Mouse (Mus musculus): ENCODE results near the gene Npw. TPM values are rescaled to one million over a fixed set of nuclear protein-coding genes. Genes with fewer than 3 reads are reported as not detected.

Gene Npw
- polyA plus RNA-seq, 1 experiment from 2014 or later = not detected

- Histone ChIP-seq H3K36me3 (replicated peaks; ENCODE audit: insufficient read depth, low read length) (peaks cover 6% of the 10 kb centered on the region), H3K9ac (replicated peaks) (no peak overlapping the region), H3K4me1 (ENCODE audit: insufficient read depth) (peaks cover 19% of the 10 kb centered on the region), H3K4me2 (ENCODE audit: low read depth, low read length) (no peak overlapping the region), H3K27me3 (ENCODE audit: insufficient read depth, low read length) (no peaks in the 10 kb centered on the region), H3K4me3 (ENCODE audit: low read depth, low read length) (no peak overlapping the region), H3K9me3 (ENCODE audit: low read length) (no peaks in the 10 kb centered on the region), H3K27ac (ENCODE audit: low read depth) (no peak overlapping the region)
- 63% methylated on average over 4 of the region's 4 CpGs for WGBS (ENCODE audit: insufficient replicate concordance)
- no peak for DNase-seq
- TF ChIP-seq CTCF (IDR thresholded peaks at IDR 0.05; ENCODE audit: low read depth) = no peak
- no peak for ATAC-seq
Observed at GRCm38 (mm10) chr17:24635024-24635423, 23.2 kb downstream of the Npw start.

- WGBS (ENCODE audit: insufficient replicate concordance) = 87% methylated on average over 11 of the region's 11 CpGs
- Histone ChIP-seq H3K4me3 (ENCODE audit: low read depth, low read length) (no peak overlapping the region), H3K27me3 (ENCODE audit: insufficient read depth, low read length) (no peaks in the 10 kb centered on the region), H3K9ac (replicated peaks) (0 out of 2 replicates have a peak overlapping the region, but pooled peaks have one; percentile 4), H3K9me3 (ENCODE audit: low read length) (no peaks in the 10 kb centered on the region), H3K4me1 (ENCODE audit: insufficient read depth) (peaks cover 19% of the 10 kb centered on the region), H3K36me3 (replicated peaks; ENCODE audit: insufficient read depth, low read length) (peaks cover 12% of the 10 kb centered on the region), H3K4me2 (ENCODE audit: low read depth, low read length) (no peak overlapping the region), H3K27ac (ENCODE audit: low read depth) (no peak overlapping the region)
- no peak for DNase-seq
- TF ChIP-seq CTCF (IDR thresholded peaks at IDR 0.05; ENCODE audit: low read depth) (no peak), EP300 (IDR thresholded peaks at IDR 0.05; ENCODE audit: low read depth) (no peak)
- no peak for ATAC-seq
Observed at GRCm38 (mm10) chr17:24633831-24634230, 24.4 kb downstream of the Npw start.

- H3K36me3 ChIP-seq (replicated peaks; ENCODE audit: insufficient read depth, low read length) = peaks cover 14% of the 10 kb centered on the region
- H3K4me2 ChIP-seq (ENCODE audit: low read depth, low read length) = peak overlapping the region; percentile 89
- no peaks in the 10 kb centered on the region for H3K27me3 ChIP-seq (ENCODE audit: insufficient read depth, low read length)
- H3K4me3 ChIP-seq (ENCODE audit: low read depth, low read length) = peak overlapping the region; percentile 62
- no peaks in the 10 kb centered on the region for H3K9me3 ChIP-seq (ENCODE audit: low read length)
- TF ChIP-seq EP300 (IDR thresholded peaks at IDR 0.05; ENCODE audit: low read depth) = no peak
- TF ChIP-seq CTCF (IDR thresholded peaks at IDR 0.05; ENCODE audit: low read depth) = no peak
- H3K27ac ChIP-seq (ENCODE audit: low read depth) = peak overlapping the region; percentile 73
- peaks cover 19% of the 10 kb centered on the region for H3K4me1 ChIP-seq (ENCODE audit: insufficient read depth)
- DNase-seq (peak; percentile 47), ATAC-seq (peak; percentile 49)
- WGBS (ENCODE audit: insufficient replicate concordance) = 12% methylated on average over 22 of the region's 22 CpGs
- H3K9ac ChIP-seq (replicated peaks) = peak overlapping the region; percentile 57
Observed at GRCm38 (mm10) chr17:24632813-24633449, 25.3 kb downstream of the Npw start.

- H3K9ac ChIP-seq (replicated peaks) = peak within 1 kb of the TSS; percentile 57
- peak; percentile 82 for ATAC-seq
- peak within 1 kb of the TSS; percentile 73 for H3K27ac ChIP-seq (ENCODE audit: low read depth)
- peak within 1 kb of the TSS; percentile 62 for H3K4me3 ChIP-seq (ENCODE audit: low read depth, low read length)
- no peaks in the 10 kb centered on the region for H3K27me3 ChIP-seq (ENCODE audit: insufficient read depth, low read length)
- H3K4me1 ChIP-seq (ENCODE audit: insufficient read depth) = peaks cover 19% of the 10 kb centered on the region
- H3K4me2 ChIP-seq (ENCODE audit: low read depth, low read length) = peak within 1 kb of the TSS; percentile 89
- WGBS (ENCODE audit: insufficient replicate concordance) = 1% methylated on average over 51 of the region's 51 CpGs
- TF ChIP-seq EP300 (IDR thresholded peaks at IDR 0.05; ENCODE audit: low read depth) (no peak), CTCF (IDR thresholded peaks at IDR 0.05; ENCODE audit: low read depth) (no peak)
- no peaks in the 10 kb centered on the region for H3K9me3 ChIP-seq (ENCODE audit: low read length)
- DNase-seq = peak; percentile 88
- peaks cover 17% of the 10 kb centered on the region for H3K36me3 ChIP-seq (replicated peaks; ENCODE audit: insufficient read depth, low read length)
Observed at GRCm38 (mm10) chr17:24632167-24632812, 26.0 kb downstream of the Npw start, which contains the start of the genes Tsc2 and Nthl1. Tsc2 (minus strand) TSS chr17:24632630. Nthl1 (plus strand) TSS chr17:24632680.

- Histone ChIP-seq H3K9me3 (ENCODE audit: low read length) (no peaks in the 10 kb centered on the region), H3K27ac (ENCODE audit: low read depth) (no peak overlapping the region), H3K36me3 (replicated peaks; ENCODE audit: insufficient read depth, low read length) (peaks cover 30% of the 10 kb centered on the region), H3K4me3 (ENCODE audit: low read depth, low read length) (no peak overlapping the region), H3K4me1 (ENCODE audit: insufficient read depth) (peaks cover 12% of the 10 kb centered on the region), H3K27me3 (ENCODE audit: insufficient read depth, low read length) (no peaks in the 10 kb centered on the region), H3K9ac (replicated peaks) (no peak overlapping the region), H3K4me2 (ENCODE audit: low read depth, low read length) (no peak overlapping the region)
- ATAC-seq (no peak), DNase-seq (no peak)
- 89% methylated on average over 14 of the region's 14 CpGs for WGBS (ENCODE audit: insufficient replicate concordance)
- TF ChIP-seq EP300 (IDR thresholded peaks at IDR 0.05; ENCODE audit: low read depth) (no peak), CTCF (IDR thresholded peaks at IDR 0.05; ENCODE audit: low read depth) (no peak)
Observed at GRCm38 (mm10) chr17:24630072-24630471, 28.2 kb downstream of the Npw start.

GRCm38 (mm10) chr17:24628646-24629045 is 29.6 kb downstream of the Npw start:
- peak; percentile 50; the same call in 1 of the 2 replicates for ATAC-seq

More at GRCm38 (mm10) chr17:24628646-24629045, 29.6 kb downstream of the Npw start:
- TF ChIP-seq EP300 (IDR thresholded peaks at IDR 0.05; ENCODE audit: low read depth) = no peak
- peak; percentile 98 for TF ChIP-seq CTCF (IDR thresholded peaks at IDR 0.05; ENCODE audit: low read depth)
- Histone ChIP-seq H3K9ac (replicated peaks) (no peak overlapping the region), H3K4me2 (ENCODE audit: low read depth, low read length) (no peak overlapping the region), H3K4me1 (ENCODE audit: insufficient read depth) (peaks cover 12% of the 10 kb centered on the region), H3K9me3 (ENCODE audit: low read length) (no peaks in the 10 kb centered on the region), H3K27me3 (ENCODE audit: insufficient read depth, low read length) (no peaks in the 10 kb centered on the region), H3K27ac (ENCODE audit: low read depth) (no peak overlapping the region), H3K36me3 (replicated peaks; ENCODE audit: insufficient read depth, low read length) (peaks cover 40% of the 10 kb centered on the region), H3K4me3 (ENCODE audit: low read depth, low read length) (no peak overlapping the region)
- DNase-seq = peak; percentile 88
- WGBS (ENCODE audit: insufficient replicate concordance) = 29% methylated on average over 5 of the region's 5 CpGs

Measured in liver, postnatal 0 days (tissue).